Mouse (Mus musculus) spleen, adult 12 weeks (tissue): Measurements from ENCODE around the gene Myh9.
A peak's percentile ranks its signal among the peaks of the same experiment; 100 is the strongest.

ENCODE experiments used
- DNase-seq: peaks from one replicate; pipeline ENCODE4 v3.0.0; 2022; ENCODE audit warnings: low spot score

Myh9 gene

GRCm38 (mm10) chr15:77789186-77789585 lies 52.8 kb downstream of the Myh9 start:
- DNase-seq, result no peak

DNA sequence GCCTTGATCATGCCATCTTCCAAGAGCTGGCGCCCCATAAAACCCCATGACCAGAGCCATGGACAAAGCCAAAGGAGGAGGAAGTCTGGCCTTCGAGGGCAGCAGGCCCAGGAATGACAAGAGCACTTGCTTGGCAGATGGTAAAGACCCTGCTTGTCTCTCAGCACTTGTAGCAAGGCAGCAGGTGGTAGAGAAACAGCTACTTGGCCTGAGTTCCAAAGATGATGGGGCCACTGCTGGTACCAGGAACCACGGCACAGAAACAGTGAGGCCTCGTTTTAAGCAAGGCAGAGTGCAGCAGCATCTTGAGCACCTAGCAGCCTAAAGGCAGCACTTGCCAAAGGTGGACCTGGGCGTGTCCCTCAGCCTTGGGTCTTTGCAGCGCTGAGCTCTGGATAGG lies 53.6 kb downstream of the Myh9 start:
- no peak for DNase-seq

GRCm38 (mm10) chr15:77785807-77786206 lies 56.2 kb downstream of the Myh9 start:
- no peak for DNase-seq

DNA sequence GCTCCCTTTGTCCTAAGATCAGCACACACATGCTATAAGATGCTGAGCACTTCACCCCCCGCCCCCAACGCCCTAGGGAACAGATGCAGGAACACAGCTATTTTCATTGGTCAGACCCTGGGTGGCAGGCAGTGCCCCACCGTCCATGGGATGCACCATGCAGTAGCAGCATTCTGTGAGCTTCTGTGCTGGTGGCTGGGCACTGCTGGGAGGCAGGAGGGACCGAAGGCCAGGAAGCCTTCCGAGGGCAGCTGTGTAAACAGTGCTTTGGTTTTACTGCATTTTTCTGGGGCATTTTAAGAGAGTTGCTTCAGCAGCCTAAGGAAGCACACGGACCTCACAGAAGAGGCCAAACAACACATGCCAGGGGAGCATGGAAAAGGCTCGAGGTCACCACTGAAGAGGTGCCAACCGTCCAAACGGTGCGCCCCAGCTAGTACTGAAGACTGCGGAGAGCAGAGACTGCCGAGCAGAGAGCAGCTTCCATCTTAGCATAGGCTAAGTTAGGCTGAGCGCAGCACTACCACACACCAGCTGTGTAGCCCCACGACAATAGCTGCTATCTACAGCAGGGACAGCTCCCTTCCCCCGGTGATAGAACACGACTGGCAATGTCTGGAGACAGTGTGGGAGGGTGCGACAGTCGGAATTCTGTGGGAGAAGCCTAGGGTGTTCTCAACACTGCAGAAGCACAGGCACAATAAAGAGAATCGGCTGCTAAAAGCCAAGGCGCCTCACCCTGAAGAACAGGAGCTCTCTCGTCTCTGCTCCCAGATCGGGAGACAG lies 57.7 kb downstream of the Myh9 start:
- DNase-seq, result no peak

DNA sequence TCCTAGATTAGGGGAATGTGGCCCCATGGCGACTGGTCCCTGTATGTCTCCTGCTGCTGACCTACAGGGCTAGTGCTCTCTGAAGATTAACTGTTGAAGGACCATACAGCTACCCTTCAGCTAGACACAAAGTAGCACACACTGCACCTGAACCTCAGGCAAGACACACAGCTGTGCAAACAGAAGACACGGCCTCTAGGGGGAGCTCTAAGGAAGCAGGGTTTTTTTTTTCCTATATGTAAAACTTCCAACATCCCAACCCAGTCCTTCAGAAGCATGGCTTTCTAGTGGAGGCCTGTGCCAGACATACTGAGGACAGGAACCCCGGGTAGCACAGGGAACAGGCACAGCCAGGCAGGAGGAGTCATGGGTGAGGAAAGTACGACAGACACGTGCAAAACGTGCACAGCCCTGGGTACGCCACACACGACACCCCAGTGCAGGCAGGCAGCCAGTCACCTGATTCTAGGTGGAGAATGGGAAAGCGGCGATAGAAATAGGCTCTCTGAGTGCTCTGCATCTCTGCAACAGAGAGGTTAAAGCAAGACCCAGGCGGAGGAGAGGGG lies 59.4 kb downstream of the Myh9 start:
- DNase-seq, result peak; percentile 26

GRCm38 (mm10) chr15:77775186-77775963 lies 66.6 kb downstream of the Myh9 start:
- peak; percentile 77 for DNase-seq

- no peak for DNase-seq
Observed at GRCm38 (mm10) chr15:77774303-77774702, 67.7 kb downstream of the Myh9 start.

DNA sequence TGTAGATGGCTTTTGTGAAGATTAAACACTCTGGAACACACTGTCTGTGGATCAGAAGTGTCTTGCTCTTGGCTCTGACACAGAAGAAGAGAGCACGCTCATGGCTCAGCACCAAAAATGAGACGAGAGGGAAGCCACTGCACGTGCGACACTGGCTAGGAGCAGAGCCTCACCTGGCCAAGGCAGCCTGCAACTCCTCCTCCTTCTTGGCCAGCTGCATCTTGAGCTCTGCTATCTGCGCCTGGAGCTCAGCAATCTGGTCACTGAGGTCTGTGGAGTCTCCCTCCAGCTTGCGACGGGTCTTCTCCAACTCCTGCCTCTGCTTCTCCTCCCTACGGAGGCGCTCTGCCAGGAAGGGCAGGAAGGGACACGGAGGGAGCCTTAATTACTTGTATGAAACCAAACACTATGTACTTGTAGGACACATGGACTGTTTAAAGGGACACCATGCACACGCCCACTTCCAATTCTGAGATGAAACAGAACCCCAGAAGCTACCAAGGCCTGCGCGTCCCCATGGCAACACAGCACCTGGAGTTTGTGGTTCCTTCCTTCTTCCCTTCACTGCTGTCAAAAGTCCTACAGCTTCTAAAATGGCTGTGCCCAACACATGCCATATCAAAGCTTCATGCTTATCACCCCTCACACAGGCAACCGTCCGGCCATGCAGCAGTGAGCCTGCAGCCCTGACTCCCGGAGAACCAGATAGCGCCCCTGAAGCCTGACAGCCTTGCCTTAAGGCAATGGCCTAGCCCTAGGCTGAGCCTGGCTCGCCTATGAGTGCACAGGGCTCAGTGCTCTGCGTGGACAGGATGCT lies 68.7 kb downstream of the Myh9 start:
- DNase-seq, result peak; percentile 47

GRCm38 (mm10) chr15:77770942-77771341 lies 71.0 kb downstream of the Myh9 start:
- DNase-seq, result no peak

DNA sequence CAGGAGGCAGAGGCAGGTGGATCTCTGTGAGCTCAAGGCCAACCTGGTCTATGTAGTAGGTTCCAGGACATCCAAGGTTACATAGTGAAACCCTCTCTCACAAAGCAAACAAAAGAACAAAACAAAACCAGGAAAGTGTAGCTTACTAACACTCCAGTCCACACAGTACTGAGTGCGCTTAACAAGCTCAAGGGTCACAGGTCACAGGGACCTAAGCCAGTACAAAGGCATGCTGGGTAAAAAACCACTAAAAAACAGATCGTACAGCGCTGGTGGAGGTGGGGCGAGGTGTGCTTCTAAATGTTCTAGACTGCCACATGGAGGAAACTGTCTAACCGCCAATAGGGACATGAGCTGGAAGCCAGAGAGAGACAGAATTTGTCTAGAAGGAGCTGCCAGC lies 71.6 kb downstream of the Myh9 start:
- DNase-seq, result no peak

GRCm38 (mm10) chr15:77766981-77767380 lies 75.0 kb downstream of the Myh9 start:
- DNase-seq, result no peak

GRCm38 (mm10) chr15:77765484-77766093 lies 76.4 kb downstream of the Myh9 start:
- DNase-seq, result no peak

DNA sequence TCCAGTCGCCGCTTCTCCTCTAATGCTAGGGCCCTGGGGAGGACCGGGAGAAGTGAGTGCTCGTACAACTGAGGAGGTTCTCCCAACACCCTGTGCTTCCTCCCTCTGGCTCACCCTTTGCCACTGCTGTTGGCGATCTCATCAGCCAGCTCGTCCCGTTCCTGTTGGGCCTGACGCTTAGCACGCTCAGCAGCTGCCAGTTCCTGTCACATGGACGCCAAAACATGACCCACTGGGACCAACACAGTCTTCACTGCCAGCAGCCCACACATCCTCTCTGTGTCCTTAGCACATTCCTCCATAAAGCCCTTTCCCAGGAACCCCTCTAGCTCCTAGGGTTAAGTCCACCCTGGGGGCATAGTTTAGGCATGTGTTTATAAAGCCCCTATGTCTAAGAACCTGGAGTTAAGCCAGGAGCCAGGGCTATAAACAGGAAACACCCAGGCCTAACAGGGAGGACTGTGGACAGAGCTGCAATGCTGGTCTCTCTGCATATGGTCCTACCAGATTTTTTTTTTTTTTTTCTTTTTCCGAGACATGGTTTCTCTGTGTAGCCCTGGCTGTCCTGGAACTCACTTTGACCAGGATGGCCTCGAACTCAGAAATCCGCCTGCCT lies 77.5 kb downstream of the Myh9 start:
- no peak for DNase-seq

GRCm38 (mm10) chr15:77763702-77764101 lies 78.3 kb downstream of the Myh9 start:
- DNase-seq, result no peak

GRCm38 (mm10) chr15:77763050-77763449 lies 78.9 kb downstream of the Myh9 start:
- no peak for DNase-seq

- DNase-seq, result no peak
Observed at GRCm38 (mm10) chr15:77761561-77762380, 80.2 kb downstream of the Myh9 start.

DNA sequence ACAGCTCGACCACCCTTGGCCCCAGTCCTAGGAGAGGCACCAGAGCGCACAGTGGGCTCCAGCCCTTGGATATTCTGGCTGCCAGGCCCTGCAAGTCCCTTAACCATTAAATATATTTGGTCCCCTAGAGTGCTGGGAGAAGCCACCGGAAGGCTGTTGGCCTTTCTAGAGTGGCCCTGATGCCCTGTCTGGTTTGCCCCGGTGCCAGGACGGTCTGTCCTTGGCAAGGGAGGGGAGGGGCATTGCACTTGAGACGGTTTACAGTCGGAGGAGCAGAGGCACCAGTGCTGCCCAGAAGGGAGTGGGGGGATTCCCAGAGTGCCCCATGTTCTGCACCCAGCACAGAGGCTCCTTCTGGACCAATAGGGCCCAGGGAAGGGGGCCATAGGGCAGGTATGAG lies 80.9 kb downstream of the Myh9 start:
- no peak for DNase-seq

DNA sequence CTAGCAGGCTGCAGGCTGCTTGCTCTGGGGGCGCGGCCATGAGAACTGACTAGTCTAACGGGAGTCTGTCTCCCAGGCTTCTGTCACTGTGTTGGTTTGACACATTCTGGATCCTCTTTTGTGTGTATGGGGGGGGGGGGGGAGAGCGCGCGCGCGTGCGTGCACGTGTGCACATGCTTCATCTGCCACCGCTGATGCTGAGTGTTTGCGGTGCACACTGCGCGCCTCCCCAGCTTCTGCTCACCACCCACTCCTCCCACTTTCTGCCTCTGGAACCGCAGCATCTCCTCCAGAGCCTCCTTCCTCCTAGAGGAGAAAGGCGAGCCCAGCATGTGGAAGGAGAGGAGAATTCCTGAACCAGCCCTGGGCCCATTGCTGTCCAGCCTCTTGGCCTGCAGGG lies 81.9 kb downstream of the Myh9 start:
- no peak for DNase-seq

DNA sequence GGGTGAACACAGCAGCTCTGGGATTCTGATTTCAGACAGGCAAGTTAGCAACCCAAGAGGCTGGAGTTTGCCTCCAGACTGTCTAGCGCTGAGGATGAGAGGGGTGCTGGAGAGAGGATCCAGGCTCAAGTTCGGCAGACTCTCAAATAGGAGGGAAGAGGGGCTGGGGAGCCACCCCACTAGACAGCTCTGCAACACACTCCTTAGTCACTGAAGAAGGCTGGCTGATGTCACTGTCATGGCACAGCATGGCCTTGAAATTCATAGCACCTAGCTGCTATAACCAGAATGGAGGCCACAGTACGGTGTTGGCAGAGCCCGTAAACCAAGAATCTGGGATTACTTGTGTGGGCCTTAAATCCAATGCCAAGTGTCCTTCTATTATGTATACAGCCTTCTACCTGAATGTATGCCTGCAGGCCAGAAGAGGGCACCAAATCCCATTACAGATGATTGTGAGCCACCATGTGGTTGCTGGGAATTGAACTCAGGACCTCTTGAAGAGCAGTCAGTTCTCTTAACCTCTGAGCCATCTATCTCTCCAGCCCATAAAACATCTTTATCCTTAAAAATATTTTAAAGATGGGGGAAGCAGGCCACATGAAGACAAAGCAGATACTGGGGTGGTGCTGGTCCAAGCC lies 84.3 kb downstream of the Myh9 start:
- DNase-seq, result no peak

GRCm38 (mm10) chr15:77756848-77757247 lies 85.1 kb downstream of the Myh9 start, which contains the start of gene Apol8:
Apol8 (minus strand) TSS chr15:77757003.
- peak; percentile 74 for DNase-seq
